11 mouse cellular contexts compared by ENCODE assay signal in the genomic region with DNA sequence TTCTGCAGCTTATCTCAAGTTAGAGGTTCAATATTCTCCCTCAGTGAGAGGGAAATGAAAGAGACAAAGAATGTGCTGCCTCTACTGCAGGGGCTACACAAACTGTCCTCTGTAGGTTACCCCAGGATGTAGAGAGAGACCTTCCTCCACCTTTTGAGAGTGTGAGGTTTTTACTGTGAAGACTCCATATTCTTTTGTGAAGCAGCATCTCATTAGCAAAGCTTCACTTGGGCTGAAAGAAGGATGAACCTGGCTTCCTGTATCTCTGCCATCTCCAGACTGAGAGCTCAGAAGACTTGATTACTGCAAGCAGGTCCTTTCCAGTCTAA.
DNase-seq lines count a peak whose midpoint lies in the region; ATAC-seq and TF ChIP-seq lines count a peak whose summit lies in the region.
"Had no signal": no experiment of that assay in that cellular context is flagged by ENCODE, and none has a peak within 500 bp of the region (broad histone marks: within the 10 kb centered on the region; RNA-seq: fewer than 3 reads in every experiment).

No protein-coding gene starts in this region.

- H3K4me1 ChIP-seq in neural tube, embryonic 13.5 days (replicated peaks) = peaks cover 48% of the 10 kb centered on the region
- peaks cover 57% of the 10 kb centered on the region for H3K4me1 ChIP-seq in hindbrain, embryonic 13.5 days (replicated peaks)

- no peak for TF ChIP-seq CTCF in gastrocnemius, adult 2 months (IDR thresholded peaks at IDR 0.05)

- H3K36me3 ChIP-seq in neural tube, embryonic 13.5 days = no peaks in the 10 kb centered on the region
- no peaks in the 10 kb centered on the region for H3K36me3 ChIP-seq in hindbrain, embryonic 13.5 days
- H3K36me3 ChIP-seq: limb, embryonic 13.5 days had no signal

- ATAC-seq in neural tube, embryonic 13.5 days (ENCODE audit: low read depth) = no peak
- ATAC-seq in hindbrain, embryonic 13.5 days (ENCODE audit: low FRiP score) = no peak
- peak; percentile 17 for ATAC-seq in megakaryocyte progenitor cell, adult 5-6 weeks (replicated peaks; ENCODE audit: poor library complexity)
- no peak for ATAC-seq in CD4-positive, CD25-positive, alpha-beta regulatory T cell, adult 4 months

- DNase-seq in neural tube, embryonic 10.5 days (ENCODE audit: extremely low spot score, low spot score) = no peak
- no peak for DNase-seq in gastrocnemius, adult 2 months
- no peak for DNase-seq in urinary bladder, postnatal 4 days (ENCODE audit: low spot score in 2 of 2)
- no peak for DNase-seq in gastrocnemius, postnatal 10 days
- DNase-seq: adrenal gland, adult 2 months had no signal

- H3K9me3 ChIP-seq in neural tube, embryonic 13.5 days = no peaks in the 10 kb centered on the region
- H3K9me3 ChIP-seq in hindbrain, embryonic 13.5 days = no peaks in the 10 kb centered on the region
- H3K9me3 ChIP-seq: limb, embryonic 13.5 days had no signal

- peak overlapping the region; percentile 42 for H3K27ac ChIP-seq in neural tube, embryonic 13.5 days (replicated peaks)
- peak overlapping the region; percentile 83 for H3K27ac ChIP-seq in hindbrain, embryonic 13.5 days
- no peak overlapping the region for H3K27ac ChIP-seq in gastrocnemius, adult 2 months
- H3K27ac ChIP-seq: limb, embryonic 13.5 days; macrophage had no signal

- intact Hi-C loops in gastrocnemius, adult 2 months (cut with DNase I) = no loop called here

- no peaks in the 10 kb centered on the region for H3K27me3 ChIP-seq in neural tube, embryonic 13.5 days
- H3K27me3 ChIP-seq in hindbrain, embryonic 13.5 days = no peaks in the 10 kb centered on the region
- H3K27me3 ChIP-seq: limb, embryonic 13.5 days had no signal

- no peak overlapping the region for H3K4me3 ChIP-seq in neural tube, embryonic 13.5 days
- H3K4me3 ChIP-seq in hindbrain, embryonic 13.5 days = no peak overlapping the region
- H3K4me3 ChIP-seq in gastrocnemius, adult 2 months = no peak overlapping the region
- H3K4me3 ChIP-seq: limb, embryonic 13.5 days had no signal

- H3K4me2 ChIP-seq in neural tube, embryonic 13.5 days = no peak overlapping the region
- no peak overlapping the region for H3K4me2 ChIP-seq in hindbrain, embryonic 13.5 days
- H3K4me2 ChIP-seq: limb, embryonic 13.5 days had no signal

- H3K9ac ChIP-seq in neural tube, embryonic 13.5 days = no peak overlapping the region
- H3K9ac ChIP-seq in hindbrain, embryonic 13.5 days = 0 out of 2 replicates have a peak overlapping the region, but pooled peaks have one; percentile 5
- H3K9ac ChIP-seq: limb, embryonic 13.5 days had no signal
